Mouse (Mus musculus): ENCODE measurements around the gene Tas2r105.

Tas2r105 gene

GRCm38 (mm10) chr6:131687395-131687794, at the start of gene Tas2r105:
Gene Tas2r105 (minus strand): TSS chr6:131687495.
- no peak for DNase-seq (ENCODE audit: low read depth in 1 of 2, low spot score in 2 of 2)

- DNase-seq (ENCODE audit: low read depth in 1 of 2, low spot score in 2 of 2): no peak
These were observed 25.5 kb upstream of the Tas2r105 start for GRCm38 (mm10) chr6:131712803-131713202.

- DNase-seq (ENCODE audit: low read depth in 1 of 2, low spot score in 2 of 2): no peak
These were observed 2.7 kb upstream of the Tas2r105 start, which contains the start of gene Tas2r114 for GRCm38 (mm10) chr6:131689963-131690362. Gene Tas2r114 (minus strand): TSS chr6:131690063.

GRCm38 (mm10) chr6:131685644-131686043, 1.7 kb downstream of the Tas2r105 start, which contains the start of gene Tas2r104:
Gene Tas2r104 (minus strand): TSS chr6:131685744.
- DNase-seq (ENCODE audit: low read depth in 1 of 2, low spot score in 2 of 2): no peak

GRCm38 (mm10) chr6:131678786-131679185, 8.5 kb downstream of the Tas2r105 start, which contains the start of gene Tas2r106:
Gene Tas2r106 (minus strand): TSS chr6:131678886.
- DNase-seq (ENCODE audit: low read depth in 1 of 2, low spot score in 2 of 2): no peak

GRCm38 (mm10) chr6:131660049-131660448, 27.2 kb downstream of the Tas2r105 start, which contains the start of gene Tas2r107:
Gene Tas2r107 (minus strand): TSS chr6:131660149.
- no peak for DNase-seq (ENCODE audit: low read depth in 1 of 2, low spot score in 2 of 2)

Data from monocyte, adult 2 months (primary cell).